Mouse (Mus musculus) kidney, adult 2 months (tissue): ENCODE data around the gene Pir. TPM values are rescaled to one million over a fixed set of nuclear protein-coding genes. Genes with fewer than 3 reads are reported as not detected.

Experiments used
- DNase-seq: peaks from one replicate; pipeline ENCODE4 v3.0.0; 2021
- H3K27ac ChIP-seq: fragments of 200-500 bp; 2 replicates; pipeline ENCODE4 v1.5.1; 2012; ENCODE audit warnings: low read depth, low read length, control low read depth, inconsistent platforms; ENCODE audit not compliant: insufficient read depth
- H3K27me3 ChIP-seq: fragments of 200-500 bp; replicated peaks from 2 replicates; pipeline ENCODE4 v1.6.1; 2012; ENCODE audit warnings: mild to moderate bottlenecking, moderate library complexity, low read length, inconsistent platforms; ENCODE audit not compliant: control insufficient read depth, insufficient read depth
- H3K36me3 ChIP-seq: fragments of 200-500 bp; 2 replicates; pipeline ENCODE4 v1.6.1; 2012; ENCODE audit warnings: mild to moderate bottlenecking, moderate library complexity, low read length, inconsistent platforms; ENCODE audit not compliant: control insufficient read depth, insufficient read depth
- H3K4me1 ChIP-seq: fragments of 200-500 bp; 2 replicates; pipeline ENCODE4 v1.6.1; 2011; ENCODE audit warnings: low read length; ENCODE audit not compliant: control insufficient read depth, insufficient read depth
- H3K4me3 ChIP-seq: fragments of 200-500 bp; 2 replicates; pipeline ENCODE4 v1.5.1; 2011; ENCODE audit warnings: mild to moderate bottlenecking, low read depth, low read length, control low read depth; ENCODE audit not compliant: insufficient read depth
- CTCF ChIP-seq: fragments of 200-500 bp; conservative IDR thresholded peaks from 2 replicates; pipeline ENCODE4 v1.5.1; 2011; ENCODE audit warnings: low read depth, mild to moderate bottlenecking, control low read depth, low read length, moderate library complexity, mixed read lengths; ENCODE audit not compliant: insufficient read depth, insufficient read length
- POLR2A ChIP-seq: fragments of 200-500 bp; IDR thresholded peaks from one replicate; pipeline ENCODE4 v1.6.1; 2011; ENCODE audit warnings: low read depth, low read length, control low read depth
- WGBS: fragments of 180-500 bp; shearing (Covaris S2); methylation state at CpG from one replicate; pipeline ENCODE4 v1.1.7; 2018; 5-methylcytosine and 5-hydroxymethylcytosine counted together
- polyA plus RNA-seq: library from polyadenylated mRNA; depleted of rRNA; stranded (reverse); fragments of >200 nt; gene quantifications from 2 replicates; pipeline ENCODE4 v1.2.3, GENCODE M21; 2012

Gene Pir
- polyA plus RNA-seq, 1 experiment: 1.1 TPM

DNA sequence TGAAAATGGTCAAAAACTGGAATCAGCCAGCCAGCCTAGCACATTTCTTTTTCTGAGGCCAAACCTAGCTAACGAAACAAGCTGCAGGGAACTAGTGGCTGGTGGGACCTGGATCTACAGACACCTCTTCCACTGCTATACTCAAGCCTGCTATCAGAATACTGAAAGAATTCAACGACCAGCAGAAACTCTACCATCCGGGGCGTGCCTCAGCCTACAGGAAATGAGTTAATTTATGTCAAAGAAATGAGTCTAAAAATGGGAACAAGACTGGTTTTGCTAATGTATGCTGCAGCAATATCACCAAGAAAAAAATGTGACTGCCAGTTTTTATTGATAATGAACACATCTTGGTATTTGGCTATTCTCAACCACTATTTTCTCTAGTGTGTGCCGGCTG, 10.5 kb upstream of the Pir start:
- H3K27ac ChIP-seq: no peak overlapping the region
- DNase-seq: no peak
- no peak overlapping the region for H3K4me3 ChIP-seq
- 69% methylated on average over 5 of the region's 5 CpGs for WGBS
- no peak for TF ChIP-seq POLR2A
- TF ChIP-seq CTCF: no peak
- H3K4me1 ChIP-seq: no peaks in the 10 kb centered on the region
- no peaks in the 10 kb centered on the region for H3K36me3 ChIP-seq
- H3K27me3 ChIP-seq: no peaks in the 10 kb centered on the region

DNA sequence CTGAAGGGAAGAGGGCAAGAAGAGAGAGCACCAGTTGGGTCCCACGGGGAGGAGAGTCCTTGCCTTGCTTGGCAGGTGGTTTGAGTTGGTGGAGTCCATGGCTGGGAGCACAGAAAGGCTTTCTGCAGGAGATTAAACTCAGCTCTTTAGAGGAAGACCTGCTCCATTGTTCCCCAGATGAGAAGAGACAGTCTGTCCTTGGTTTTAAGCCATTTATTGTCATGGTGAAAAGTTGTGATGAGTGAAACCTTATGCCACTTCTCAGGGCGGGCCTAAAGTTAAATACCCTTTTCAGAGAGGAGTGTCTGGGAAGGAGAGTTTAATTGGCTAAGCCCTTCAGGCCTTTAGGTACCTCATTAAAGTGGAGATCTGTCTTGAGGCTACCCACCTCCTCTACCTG, 6.9 kb upstream of the Pir start:
- no peaks in the 10 kb centered on the region for H3K4me1 ChIP-seq
- no peaks in the 10 kb centered on the region for H3K27me3 ChIP-seq
- H3K36me3 ChIP-seq: no peaks in the 10 kb centered on the region
- no peak overlapping the region for H3K4me3 ChIP-seq
- TF ChIP-seq CTCF: no peak
- no peak for TF ChIP-seq POLR2A
- DNase-seq: no peak
- WGBS: 88% methylated on average over 2 of the region's 2 CpGs
- H3K27ac ChIP-seq: no peak overlapping the region

DNA sequence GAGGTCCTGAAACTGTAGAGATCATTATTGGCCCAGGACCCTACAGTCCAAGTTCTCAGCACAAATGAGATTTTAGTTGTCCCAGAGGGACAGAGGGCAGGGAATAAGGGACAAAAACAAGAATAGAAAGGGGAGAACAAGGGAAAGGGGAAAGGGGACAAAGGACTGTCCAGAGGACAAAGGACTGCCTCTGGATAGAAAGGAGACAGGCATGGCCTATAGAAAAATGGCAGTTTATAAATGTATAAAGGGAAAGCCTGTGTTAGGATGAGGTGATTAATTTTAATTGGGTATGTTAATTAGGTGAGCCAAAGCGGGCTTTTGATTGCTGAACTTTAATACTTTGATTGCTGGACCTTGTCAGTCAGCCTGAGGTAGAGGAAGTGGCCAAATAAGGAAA, 4.3 kb upstream of the Pir start:
- H3K27me3 ChIP-seq: no peaks in the 10 kb centered on the region
- no peaks in the 10 kb centered on the region for H3K36me3 ChIP-seq
- 32% methylated on average over 1 of the region's 1 CpGs for WGBS
- H3K4me1 ChIP-seq: no peaks in the 10 kb centered on the region
- H3K4me3 ChIP-seq: no peak overlapping the region
- TF ChIP-seq CTCF (no peak), POLR2A (no peak)
- no peak for DNase-seq
- no peak overlapping the region for H3K27ac ChIP-seq

DNA sequence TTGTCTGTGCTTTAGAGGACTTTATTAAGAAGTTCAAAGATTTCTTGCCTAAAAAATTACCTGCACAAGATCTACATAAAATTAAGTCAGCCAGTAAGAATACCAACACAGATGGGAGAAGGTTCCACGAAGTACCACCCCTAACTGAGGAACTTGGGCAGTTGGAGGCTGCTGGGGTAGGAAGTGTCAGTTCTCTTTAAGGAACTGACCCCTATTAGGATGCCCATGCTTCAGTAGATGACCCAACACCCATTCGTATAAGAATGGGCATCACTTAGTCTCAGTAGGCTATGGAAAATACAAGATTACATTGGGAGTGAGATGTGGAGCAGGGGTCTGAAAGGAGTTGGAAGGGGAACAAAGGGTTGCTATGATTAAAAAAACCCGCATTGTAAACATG, 1.4 kb downstream of the Pir start:
- Histone ChIP-seq H3K4me1 (no peaks in the 10 kb centered on the region), H3K4me3 (no peak overlapping the region), H3K27ac (no peak overlapping the region), H3K27me3 (no peaks in the 10 kb centered on the region), H3K36me3 (no peaks in the 10 kb centered on the region)
- TF ChIP-seq POLR2A (no peak), CTCF (no peak)
- WGBS: 91% methylated on average over 3 of the region's 3 CpGs
- DNase-seq: no peak

DNA sequence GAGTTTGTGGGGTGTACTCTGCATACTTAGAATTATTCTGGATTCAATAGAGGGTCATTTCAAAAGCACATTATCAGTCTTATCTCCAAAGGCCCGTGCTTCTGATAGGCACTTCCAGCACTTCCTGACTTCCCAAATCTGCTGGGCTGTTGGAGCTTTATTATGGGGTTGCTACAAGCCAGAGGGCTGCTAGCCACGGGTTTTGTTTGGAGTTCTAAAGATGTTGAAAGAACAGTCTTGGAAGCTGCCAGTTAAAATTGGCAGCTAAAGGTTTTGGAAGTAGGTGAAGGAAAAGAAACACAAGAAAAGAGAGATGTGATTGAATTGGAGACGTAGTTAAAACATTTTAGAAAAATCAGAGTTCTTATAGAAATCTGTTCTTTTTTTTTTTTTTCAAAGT, 6.4 kb downstream of the Pir start:
- 64% methylated on average over 3 of the region's 3 CpGs for WGBS

DNA sequence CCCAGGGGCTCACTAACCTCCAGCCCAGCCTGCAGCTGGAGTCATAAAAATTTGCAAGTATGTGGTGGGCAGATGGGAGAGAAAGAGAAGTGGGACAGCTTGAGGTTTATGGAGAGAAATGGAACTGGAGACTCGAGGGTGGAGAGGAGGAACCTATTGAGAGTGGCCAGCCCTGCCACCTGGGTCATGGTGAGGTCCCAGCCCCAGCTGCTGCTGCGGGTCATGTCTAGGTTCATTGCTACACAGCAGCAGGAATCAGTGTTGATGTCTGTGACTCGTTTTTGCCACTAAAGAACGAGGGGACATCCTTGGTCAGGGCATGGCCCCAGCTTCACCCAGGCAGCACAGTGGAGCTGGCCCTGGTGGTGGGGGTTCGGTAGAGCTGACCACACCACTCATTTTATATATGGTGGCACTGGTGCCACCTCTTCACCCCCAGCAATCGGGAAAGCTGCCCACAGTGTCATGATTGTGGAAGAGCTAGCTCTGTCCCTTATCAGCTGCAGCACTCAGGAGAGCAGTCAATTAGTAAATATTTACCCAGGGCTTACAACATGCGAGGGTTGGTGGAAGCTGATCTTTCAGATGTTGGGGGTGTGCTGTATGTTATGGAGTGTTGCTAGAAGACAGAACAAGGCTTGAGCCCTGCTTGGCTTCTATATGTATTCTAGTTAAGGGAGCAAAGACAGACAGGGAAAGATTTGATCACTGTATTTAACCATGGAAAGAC, 11.9 kb downstream of the Pir start:
- no peak overlapping the region for H3K27ac ChIP-seq
- no peak for TF ChIP-seq CTCF
- TF ChIP-seq POLR2A: no peak
- no peak for DNase-seq
- no peaks in the 10 kb centered on the region for H3K36me3 ChIP-seq
- H3K4me1 ChIP-seq: no peaks in the 10 kb centered on the region
- WGBS: 54% methylated on average over 7 of the region's 7 CpGs
- no peak overlapping the region for H3K4me3 ChIP-seq
- H3K27me3 ChIP-seq: no peaks in the 10 kb centered on the region

More for the DNA sequence above, 6.4 kb downstream of the Pir start:
- no peak for DNase-seq
- H3K27me3 ChIP-seq: no peaks in the 10 kb centered on the region
- no peak overlapping the region for H3K27ac ChIP-seq
- no peak overlapping the region for H3K4me3 ChIP-seq
- H3K36me3 ChIP-seq: no peaks in the 10 kb centered on the region
- H3K4me1 ChIP-seq: no peaks in the 10 kb centered on the region
- no peak for TF ChIP-seq CTCF
- TF ChIP-seq POLR2A: no peak

DNA sequence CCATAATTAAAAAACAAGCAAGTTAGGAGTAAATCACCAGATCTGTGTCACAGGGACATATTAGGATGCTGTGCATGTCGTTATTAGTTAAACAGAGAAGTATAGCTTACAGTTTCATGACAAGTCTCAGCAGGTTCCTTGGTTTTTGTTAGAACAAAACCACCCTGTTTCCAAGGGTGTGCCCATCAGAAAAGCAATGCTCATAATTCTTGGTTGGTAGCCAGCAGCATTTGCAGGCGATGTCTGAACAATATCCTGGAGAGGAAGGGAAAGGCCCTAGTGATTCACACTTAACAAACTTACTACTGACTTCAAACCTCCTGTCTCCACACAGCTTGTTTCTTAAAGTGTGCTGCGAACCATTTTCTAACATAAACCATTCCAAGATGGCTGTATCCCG, 14.6 kb downstream of the Pir start:
- no peak for TF ChIP-seq CTCF
- TF ChIP-seq POLR2A: no peak
- DNase-seq: no peak
- Histone ChIP-seq H3K27me3 (no peaks in the 10 kb centered on the region), H3K4me1 (no peaks in the 10 kb centered on the region), H3K36me3 (no peaks in the 10 kb centered on the region), H3K4me3 (no peak overlapping the region), H3K27ac (no peak overlapping the region)
- 80% methylated on average over 4 of the region's 4 CpGs for WGBS
